Mouse (Mus musculus) C2C12 (cell line): Measurements from ENCODE around the gene Agr3.

Source experiments
- CEBPB ChIP-seq: IDR thresholded peaks from one replicate; pipeline ENCODE4 v1.6.1; 2011; ENCODE audit warnings: low read depth, mild to moderate bottlenecking, control low read depth, moderate library complexity
- CTCF ChIP-seq: IDR thresholded peaks from one replicate; pipeline ENCODE4 v1.5.1; 2011; ENCODE audit not compliant: control insufficient read depth, insufficient read depth, insufficient read length
- FOSL1 ChIP-seq: IDR thresholded peaks from one replicate; pipeline ENCODE4 v1.8.0; 2011; ENCODE audit warnings: mild to moderate bottlenecking, low read length; ENCODE audit not compliant: poor library complexity, insufficient read depth, severe bottlenecking
- MAX ChIP-seq: IDR thresholded peaks from one replicate; pipeline ENCODE4 v1.6.1; 2011; ENCODE audit warnings: mild to moderate bottlenecking, control low read depth
- MYOG ChIP-seq: IDR thresholded peaks from one replicate; pipeline ENCODE4 v1.6.1; 2011; ENCODE audit not compliant: control insufficient read depth, insufficient read length; ENCODE audit errors: extremely low read depth
- USF1 ChIP-seq: IDR thresholded peaks from one replicate; pipeline ENCODE4 v1.6.1; 2011; ENCODE audit warnings: low read depth, mild to moderate bottlenecking, control low read depth, moderate library complexity

DNA sequence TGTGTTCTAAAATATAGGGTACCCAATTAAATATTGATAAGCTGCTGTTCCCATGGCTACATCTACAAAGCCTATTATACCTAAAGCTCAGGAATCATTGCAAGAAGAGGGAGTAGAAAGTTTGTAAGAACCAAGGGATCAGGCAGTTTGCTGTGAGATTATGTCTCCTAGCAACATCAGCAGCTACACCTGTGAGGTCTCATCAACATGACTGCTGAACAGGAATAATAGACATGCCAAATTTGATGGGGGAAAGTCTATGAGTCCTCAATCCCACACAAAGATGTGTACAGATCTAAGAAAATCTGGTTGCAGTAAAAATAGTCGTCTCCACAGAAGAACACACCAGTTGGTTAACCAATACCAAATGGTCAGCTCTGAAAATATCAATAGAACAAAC, 26.3 kb downstream of the Agr3 start:
- TF ChIP-seq CEBPB (no peak), CTCF (no peak), USF1 (no peak), MAX (no peak), FOSL1 (no peak), MYOG (no peak)
